Mouse (Mus musculus): ENCODE data around the gene Tle3.

The Tle3 gene

DNA sequence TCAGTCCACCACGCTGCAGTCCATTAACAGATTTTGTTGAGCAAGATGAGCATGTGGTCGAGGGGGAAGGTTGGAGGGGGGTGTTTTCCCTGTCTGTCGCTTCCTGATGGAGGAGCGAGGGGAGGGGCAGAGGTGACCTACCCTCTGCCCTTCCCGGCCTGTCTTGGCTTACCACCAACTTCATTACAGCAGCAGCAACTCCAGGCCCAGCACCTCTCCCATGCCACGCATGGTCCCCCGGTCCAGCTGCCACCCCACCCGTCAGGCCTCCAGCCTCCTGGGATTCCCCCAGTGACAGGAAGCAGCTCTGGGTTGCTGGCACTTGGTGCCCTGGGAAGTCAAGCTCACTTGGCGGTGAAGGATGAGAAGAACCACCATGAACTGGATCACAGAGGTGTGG, 29.5 kb downstream of the Tle3 start:
- DNase-seq = no peak

DNA sequence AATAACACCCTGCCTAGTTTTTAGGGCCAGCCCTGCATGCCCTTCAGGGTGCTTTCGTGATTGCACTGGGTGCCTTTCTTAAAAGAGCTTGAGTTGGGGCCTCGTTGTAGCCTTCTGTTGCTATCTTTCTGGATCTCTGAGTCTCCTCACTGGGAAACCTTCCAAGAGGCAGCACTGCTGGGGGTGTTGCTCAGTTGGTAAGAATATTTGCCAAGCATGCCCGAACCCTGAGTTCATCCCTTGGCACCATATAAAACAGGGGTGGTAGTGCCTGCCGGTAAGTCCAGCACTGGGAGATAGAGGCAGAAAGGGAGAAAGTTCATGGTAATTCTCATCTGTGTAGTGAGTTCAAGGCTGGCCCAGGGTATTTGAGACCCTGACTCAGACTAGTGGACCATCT, 30.1 kb downstream of the Tle3 start:
- no peak for DNase-seq

DNA sequence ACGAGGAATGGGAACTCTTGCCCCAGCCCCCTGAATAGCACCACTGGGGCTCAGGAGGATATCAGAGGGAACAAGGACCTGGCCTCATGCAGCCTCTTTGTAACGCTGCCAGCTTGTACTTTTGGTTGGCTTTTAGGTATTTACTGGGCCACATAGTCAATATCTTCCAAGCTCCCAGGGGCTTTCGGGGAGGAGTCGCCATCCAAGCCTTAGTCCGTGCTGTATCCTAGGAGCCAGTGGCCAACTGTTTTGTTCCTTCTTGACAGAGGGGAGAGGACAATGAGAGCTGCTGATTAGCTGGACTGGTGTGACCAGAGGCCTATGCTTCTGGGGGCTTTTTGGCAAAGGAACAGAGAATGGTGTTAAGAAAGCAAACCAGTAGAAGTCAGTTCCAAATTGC, 30.6 kb downstream of the Tle3 start:
- DNase-seq = no peak

DNA sequence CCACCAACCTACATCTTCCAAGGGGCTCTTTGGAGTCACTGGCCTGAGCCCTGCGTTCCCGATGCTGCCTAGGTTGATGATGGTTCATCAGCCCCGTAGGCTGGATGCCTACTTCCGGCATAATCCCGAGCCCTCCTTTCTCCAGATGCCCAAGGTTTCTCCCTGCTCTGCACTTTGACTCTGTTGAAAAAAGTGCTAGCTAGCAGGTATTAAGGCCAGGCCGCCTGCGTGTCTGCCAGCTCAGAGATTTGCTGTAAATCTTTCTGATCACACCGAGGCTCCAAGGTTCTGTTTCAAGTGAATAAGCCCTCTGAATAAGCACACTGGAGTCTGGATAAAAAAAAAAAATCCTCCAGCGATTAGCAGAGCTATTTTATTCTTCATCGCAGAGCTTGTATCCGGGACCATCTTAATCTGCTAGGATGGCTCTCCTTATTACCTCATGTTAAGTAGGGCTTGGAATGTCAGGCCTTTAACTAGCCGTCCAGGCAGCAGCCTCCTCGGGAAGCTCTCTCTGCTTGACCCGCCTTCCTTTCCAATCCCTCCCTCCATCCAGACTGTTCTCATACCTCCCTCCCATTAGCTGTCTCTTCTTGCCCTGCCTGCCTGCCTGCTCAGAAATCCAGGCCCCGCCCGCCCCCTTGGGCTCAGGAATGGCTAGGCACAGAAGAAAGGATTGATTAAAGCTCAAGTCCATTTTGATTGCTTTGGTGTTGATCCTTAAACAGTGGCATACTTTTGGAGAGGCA, 31.9 kb downstream of the Tle3 start:
- DNase-seq = no peak

DNA sequence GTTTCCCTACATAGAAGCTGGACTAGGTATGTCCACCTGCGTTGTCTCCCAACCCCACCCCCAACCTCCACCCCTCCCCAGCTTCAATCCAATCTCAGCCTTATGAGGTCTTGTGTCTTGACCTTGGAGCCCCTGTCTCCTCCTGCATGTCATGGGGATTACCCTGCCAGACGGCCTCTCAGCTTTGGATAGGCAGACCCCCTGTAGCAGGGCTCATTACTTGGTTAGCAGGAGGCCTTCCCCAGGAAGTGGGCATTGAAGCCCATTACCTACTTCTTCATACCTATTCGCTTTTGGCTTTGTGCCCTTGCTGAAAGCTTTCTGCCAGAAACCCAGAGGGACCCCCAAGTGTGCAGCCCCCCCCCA, 32.4 kb downstream of the Tle3 start:
- DNase-seq = no peak

DNA sequence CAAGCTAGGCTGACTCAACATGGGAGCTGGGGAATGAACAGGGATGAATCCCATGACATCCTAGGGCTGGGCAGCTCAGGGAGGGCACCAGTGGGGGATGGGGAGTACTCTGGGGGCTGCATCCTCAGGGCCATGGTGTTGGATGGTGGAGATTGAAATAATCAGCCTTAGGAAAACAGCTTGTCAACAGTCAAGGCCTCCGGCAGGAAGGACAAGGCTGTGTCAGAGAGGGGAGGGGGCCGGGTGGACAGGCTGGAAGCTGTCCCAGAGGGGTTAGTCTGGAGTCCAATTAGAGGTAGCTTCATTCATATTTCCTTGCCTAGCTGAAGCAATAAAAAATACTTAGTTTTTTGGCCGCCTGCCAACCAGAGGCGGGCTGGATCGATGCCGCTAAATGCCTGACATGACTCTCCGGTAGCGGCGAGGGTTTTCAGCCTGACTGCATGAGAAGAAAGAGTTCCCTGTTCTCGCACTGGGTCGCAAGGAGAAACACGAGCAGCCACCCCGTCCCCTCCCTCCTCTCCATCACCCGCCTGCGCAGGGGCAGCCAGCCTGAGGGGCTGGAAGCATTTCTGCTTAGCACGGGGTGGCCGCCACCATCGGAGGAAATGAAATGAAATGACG, 32.9 kb downstream of the Tle3 start:
- DNase-seq = peak; percentile 38

DNA sequence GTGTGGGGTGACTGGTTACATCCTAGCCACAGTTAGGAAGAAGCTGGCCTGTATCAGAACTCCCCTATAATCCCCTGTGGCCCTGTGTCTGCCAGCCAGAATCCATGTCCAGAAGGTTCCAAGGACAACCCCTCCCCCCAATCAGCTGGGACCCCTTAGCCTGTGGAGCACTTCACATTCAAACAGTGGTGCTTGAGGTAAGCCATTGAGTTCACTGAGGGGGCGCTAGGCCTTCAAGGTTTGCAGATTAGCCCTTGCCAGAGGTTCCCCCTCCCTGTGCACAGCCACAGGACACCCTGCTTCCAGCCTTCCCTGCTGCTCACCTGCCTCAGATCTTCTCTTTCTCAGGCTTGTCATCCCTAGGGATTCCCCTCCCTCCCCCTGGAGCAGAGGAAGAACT, 34.2 kb downstream of the Tle3 start:
- no peak for DNase-seq

DNA sequence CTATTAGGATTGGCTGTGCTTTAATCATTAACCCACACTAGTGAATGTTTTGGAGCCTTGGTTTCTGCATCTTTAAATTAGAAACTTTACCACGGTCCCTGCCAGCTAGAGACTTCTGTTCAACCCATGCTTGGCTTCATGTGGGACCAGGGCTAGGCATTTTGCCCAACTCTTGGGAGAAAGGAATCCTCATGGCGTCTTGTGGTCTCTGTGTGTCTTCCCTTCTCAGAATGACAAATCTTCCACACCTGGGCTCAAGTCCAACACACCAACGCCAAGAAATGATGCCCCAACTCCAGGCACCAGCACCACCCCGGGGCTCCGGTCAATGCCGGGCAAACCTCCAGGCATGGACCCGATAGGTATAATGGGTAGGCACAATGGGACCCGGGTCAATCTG, 36.9 kb downstream of the Tle3 start:
- DNase-seq = peak; percentile 17

DNA sequence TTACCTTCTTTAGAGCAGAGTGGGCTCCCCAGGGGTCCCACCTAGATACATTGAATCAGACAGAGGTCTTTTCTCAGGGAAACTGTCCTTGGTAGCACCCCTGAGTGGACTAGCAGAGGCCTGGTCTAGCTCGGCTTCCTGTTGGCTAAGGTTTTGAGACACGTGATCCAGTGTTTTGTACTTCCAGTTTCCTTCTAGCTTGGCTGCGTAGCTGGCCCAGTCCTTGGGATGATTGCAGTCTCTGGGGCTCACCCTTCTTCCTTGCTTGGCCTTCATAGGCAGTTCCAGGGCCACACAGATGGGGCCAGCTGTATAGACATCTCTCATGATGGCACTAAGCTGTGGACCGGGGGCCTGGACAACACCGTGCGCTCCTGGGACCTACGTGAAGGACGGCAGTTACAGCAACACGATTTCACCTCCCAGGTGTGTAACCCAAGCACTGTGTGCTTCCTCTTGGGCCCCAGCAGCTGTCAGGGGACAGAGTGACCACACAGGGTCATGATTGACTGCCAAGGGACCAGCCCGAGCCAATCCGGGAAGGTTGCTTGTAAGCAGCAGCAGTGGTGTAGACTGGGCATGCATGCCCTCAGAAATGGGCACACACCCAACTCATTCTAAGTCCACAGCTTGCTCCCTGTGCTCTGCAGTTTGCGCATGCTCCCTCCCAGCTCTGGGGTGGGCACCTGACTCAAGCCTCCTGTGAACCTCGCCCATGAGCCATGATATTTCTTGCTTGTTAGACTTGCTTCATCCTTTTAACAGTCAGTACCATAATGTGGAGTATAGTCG, 41.7 kb downstream of the Tle3 start:
- no peak for DNase-seq

DNA sequence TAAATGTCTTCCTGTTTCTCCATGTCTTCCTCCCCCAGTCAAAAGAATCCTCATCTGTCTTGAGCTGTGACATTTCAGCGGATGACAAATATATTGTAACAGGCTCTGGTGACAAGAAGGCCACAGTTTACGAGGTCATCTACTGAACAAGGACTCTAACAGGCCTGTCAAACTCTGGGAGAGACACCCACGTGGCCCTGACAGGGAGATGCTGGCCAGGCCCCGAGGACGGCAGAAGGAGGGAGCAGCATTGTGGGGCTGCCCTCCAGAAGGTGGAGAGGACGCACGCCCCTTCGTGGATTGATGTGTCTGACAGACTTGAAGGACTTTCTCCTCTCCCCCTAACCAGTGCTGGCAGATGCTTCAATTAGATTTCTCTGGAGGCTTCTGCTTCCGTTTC, 44.4 kb downstream of the Tle3 start:
- DNase-seq = no peak

DNA sequence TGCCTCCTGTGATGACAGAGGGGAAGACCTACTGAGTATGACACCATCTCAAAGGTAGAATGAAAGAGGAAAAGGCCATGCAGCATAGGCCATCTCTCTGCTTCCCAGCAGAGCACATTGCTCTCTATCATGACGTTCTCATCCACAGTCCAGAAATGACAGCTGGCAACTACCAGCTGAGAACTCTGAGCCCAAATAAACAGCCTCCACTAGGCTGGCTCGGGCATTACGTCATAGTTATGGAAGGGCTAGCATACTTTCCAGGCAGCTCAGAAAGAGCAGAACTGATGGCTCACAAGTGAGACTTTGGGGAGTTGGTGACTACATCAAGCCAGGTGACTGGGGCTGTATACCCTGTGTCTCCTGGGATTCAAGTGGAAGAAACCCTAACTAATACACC, 49.5 kb downstream of the Tle3 start:
- no peak for DNase-seq

DNA sequence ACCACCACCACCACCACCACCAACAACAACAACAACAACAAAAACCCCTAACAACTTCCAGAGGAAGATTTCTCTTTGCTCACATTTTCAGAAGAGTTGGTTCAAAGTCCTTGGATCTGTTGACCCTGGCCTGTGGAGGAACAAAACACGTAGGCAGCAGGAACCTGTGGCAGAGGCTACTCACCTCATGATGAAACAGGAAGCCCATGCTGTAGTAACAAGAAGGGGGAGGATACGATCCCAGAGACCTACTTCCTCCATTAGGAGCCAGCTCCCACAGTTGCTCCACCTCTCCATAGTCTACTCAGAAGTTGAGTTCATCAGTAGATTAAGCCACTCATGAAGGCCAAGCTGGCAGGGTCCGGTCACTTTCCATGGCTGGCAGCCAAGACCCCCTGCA, 52.1 kb downstream of the Tle3 start:
- no peak for DNase-seq

DNA sequence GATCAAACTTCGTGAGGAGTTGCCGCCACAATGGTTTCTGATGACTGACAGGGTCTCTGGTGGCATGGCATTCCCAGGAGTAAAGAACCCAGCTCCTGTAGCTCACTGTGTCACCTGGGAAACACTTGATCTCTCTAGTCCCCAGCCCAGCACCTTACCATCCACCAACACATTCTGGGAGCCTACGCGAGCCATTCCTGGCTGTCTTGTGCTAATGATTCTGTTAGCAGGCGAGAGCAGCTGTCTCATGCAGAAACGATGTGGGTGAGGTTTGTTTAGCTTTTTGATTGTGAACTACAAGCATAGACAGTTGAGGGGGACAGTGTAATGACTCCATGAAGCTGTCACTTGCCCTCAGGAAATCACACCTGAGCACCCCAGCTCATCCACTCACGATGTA, 54.3 kb downstream of the Tle3 start:
- no peak for DNase-seq

DNA sequence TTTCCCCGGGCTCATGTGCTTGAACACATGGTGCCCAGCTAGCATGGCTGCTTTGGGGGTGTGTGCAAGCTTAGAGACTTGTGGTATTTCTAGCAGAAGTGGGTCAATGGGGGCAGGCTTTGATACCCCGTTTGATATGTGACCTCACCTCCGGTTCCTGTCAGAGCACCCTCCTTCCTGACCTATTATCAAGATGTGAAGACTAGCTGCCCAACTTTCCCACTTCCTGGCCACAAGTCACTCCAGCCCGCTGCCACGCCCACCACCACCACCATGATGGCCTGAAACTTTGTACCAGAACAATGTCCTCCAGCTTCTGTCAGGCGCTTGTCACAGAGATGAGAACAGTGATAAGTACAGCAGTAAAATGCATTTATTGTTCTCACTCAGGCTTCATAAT, 54.9 kb downstream of the Tle3 start:
- no peak for DNase-seq

DNA sequence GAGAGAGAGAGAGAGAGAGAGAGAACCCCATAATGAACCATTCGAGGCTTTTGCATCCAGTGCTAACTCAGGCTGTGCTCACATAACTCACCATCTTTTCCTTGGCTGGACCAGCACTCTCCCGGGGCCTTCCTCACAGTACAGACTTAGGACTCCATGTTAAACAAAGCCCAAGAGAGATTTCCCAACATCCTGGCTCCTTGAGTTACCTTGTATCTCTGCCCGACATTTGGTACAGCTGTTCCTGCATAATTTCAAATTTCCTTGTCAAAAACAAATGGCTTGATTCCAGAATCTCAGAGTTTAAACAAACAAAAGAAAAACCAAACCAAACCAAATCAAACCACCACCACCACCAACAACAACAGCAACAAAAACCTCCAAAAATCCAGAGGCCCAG, 55.7 kb downstream of the Tle3 start:
- no peak for DNase-seq

DNA sequence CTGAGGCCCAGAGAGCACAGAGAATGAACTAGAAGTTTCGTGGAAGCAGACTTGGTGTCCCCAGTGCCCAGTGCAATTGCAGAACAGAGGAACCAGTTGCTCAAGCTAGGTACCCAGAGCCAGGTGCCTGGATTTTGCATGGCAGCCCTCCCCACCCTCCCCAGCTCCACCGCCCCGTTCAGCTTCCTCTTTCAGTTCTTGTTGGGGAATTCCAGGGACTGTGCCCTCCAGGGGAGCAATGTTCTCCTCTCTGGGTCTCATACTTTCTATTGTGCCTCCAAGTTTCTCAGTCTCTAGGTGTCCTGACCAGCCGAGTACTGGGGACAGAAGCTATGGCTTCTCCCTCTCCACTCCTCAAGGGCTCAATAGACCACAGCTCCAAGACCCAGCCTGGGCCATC, 59.7 kb downstream of the Tle3 start:
- no peak for DNase-seq

DNA sequence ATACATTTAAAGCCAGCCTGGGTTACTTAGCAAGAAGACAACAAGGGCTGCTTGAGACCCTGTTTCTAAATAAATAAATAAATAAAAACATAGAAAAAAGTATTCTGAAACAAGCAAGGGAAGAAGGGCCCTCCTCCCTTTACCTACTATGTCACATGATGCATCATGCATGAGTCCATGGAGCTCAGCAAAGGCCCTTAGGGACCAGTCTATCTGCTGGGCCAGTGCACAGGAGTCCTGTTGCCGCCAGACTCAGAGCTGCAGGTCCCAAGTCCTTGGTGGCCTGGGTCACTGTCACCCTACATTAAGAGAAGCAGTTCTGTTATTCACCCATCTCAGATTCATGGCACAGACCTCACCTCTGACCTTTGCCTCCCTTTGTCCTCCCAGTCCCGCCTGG, 61.0 kb downstream of the Tle3 start:
- no peak for DNase-seq

DNA sequence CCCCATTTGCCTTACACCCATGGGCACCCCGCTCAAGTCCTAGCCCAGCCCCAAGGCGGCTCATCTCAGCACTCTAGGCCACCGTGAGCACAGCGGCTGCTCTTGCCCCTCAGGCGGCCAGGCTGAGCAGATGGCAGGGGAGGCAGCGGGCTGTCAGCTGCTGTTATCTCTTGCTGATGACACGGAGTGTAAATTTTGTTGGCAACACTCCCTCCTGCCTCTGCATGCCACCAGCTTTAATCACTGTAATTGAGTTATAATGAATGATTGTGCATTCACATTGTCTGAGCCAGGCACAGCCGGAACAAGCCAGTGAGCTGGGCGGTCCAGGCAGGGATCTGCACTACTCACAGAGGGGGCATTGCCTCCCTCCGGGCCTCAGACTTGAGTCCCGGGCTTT, 61.9 kb downstream of the Tle3 start:
- peak; percentile 41 for DNase-seq

DNA sequence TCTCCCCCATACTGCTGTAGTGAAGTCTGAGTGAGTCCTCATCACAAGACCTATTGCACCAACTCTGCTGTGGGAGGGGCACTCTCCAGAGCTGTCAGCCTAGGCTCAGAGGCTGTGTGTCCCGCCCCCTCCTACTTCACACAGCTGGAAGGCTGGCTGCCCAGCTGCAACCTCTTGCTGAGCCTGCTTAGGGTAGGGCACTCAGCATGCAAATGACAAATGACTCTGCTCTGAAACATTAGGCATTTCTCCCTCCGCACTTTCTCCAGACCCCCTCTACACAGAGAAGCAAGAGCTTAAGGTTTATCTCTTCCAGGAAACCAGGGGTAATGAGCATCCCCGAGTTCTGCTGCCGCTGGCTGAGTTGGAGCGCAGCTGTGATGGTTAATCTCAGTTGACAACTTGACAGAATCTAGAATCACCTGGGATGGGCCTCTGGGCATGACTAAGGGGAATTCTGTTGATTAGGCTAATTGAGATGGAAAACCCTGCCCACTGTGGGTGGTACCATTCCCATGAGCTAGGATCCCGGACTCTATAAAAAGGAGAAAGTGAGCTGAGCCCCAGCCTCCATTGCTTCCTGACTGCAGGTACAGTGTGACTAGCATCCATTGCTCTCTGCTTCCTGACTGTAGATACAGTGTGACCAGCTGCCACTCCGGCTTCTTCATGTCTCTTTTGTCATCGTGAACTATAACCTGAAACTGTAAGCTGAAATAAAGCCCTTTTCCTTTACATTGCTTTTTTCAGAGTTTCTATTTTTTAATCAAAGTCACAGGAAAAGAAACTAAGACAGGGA, 63.2 kb downstream of the Tle3 start:
- no peak for DNase-seq

DNA sequence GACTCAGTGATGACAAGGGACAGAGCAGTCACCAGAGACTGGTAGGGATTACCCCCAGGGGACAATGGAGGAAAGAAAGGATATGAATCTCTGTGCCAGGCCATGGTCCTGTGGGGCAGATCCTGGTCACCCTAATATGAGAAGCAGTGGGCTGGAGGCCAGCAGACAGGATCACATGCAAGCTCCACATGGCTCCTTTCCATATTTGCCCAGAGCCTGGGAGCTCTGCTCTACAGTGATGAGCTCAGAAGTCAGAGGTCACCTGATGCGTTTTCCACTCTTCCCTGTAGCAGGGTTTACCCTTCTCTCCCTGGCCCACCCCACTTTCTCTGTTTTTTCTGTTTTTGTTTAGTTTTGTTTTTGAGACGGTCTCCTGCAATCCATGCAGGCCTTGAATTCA, 63.9 kb downstream of the Tle3 start:
- no peak for DNase-seq

DNA sequence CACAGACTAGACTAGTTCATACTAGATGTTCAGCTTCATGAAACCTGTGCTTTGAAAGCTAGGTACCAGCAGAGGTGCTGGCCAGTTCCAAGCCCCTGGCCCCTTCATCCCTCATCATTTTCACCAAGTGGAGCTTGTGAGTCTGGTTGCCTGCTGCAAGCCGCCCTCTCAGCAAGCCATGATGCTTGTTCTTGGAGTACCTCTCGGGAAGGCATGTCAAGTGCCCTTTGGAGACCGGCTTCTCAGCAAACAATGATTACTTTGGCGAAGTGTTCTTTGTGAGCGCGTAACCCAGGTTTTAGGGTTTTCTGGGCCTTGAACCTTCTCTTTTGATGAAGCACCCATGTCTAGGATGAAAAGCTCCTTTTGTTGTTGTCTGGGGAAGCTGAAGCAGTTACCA, 64.6 kb downstream of the Tle3 start:
- DNase-seq = no peak

DNA sequence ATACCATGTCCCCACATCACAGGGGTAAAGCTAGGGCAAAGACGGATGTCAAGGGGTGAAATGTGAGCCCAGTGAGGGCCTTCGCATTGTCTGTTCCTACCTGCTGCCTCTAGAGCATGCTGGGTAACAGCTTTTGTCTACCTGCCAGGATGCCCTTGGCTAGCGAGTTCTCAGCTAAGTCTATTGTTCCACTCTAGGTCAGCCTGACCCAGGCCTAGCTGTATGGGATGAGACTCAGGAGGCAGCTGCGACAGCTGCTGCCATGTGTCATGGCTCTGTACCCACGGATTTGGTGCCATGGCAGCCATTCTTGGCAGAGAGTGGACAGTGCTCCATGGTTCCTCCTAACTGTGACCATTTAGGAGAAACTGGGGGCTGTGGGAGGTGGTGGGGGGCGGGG, 66.9 kb downstream of the Tle3 start:
- DNase-seq = no peak

DNA sequence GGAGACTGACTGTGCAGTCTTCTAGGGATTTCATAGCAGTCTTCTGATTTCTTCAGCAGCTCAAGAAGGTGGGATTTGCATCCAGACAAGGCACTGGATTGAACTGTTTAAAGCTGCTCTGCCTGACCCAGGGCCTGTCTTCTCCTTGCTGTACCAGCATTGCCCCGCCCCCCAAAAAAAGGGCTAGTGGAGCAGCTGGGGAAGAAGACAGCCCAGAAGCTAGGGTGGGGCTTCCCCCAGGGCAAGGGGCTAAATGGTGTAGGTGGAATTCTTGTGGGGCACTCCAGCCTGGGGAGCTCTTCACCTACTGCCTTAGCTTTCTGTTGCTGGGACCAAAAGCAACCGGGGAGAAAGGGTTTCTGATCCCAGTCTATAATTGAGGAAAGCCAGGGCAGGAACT, 67.8 kb downstream of the Tle3 start:
- DNase-seq = no peak

Measured in cerebellum, adult 11 months (tissue).